14 mouse cellular contexts compared by ENCODE assay signal in genomic region chr14:22183195-22183594, GRCm38 (mm10).
DNase-seq lines count a peak whose midpoint lies in the region; ATAC-seq lines count a peak whose summit lies in the region.
"Had no signal": no experiment of that assay in that cellular context is flagged by ENCODE, and none has a peak within 500 bp of the region (broad histone marks: within the 10 kb centered on the region; RNA-seq: fewer than 3 reads in every experiment).

No protein-coding gene starts in this region.

- H3K27ac ChIP-seq in liver, embryonic 11.5 days (ENCODE audit: low read depth, low read length), result no peak overlapping the region
- H3K27ac ChIP-seq: hindbrain, embryonic 12.5 days; limb, embryonic 10.5 days; midbrain, embryonic 15.5 days had no signal

- no peaks in the 10 kb centered on the region for H3K36me3 ChIP-seq in liver, embryonic 11.5 days (ENCODE audit: control insufficient read depth, insufficient read depth, low read length)
- H3K36me3 ChIP-seq: hindbrain, embryonic 12.5 days; limb, embryonic 10.5 days; midbrain, embryonic 15.5 days had no signal

- peak; percentile 10 for DNase-seq in liver
- DNase-seq in liver, embryonic 11.5 days (ENCODE audit: low spot score), result no peak
- peak; percentile 12 for DNase-seq in induced T-regulatory cell, adult 2 months (ENCODE audit: low read depth)
- peak; percentile 53 for DNase-seq in naive thymus-derived CD4-positive, alpha-beta T cell, adult 2 months (ENCODE audit: low read depth)
- DNase-seq in left cerebral cortex, adult 18-20 months (ENCODE audit: low spot score in 2 of 2), result no peak
- DNase-seq in c-Kit-positive CD71-positive TER-119-positive erythroid progenitor cells, embryonic 14.5 days (ENCODE audit: low spot score), result no peak
- DNase-seq in left cerebral cortex, postnatal 36 days (ENCODE audit: low spot score in 2 of 2), result no peak
- DNase-seq in right cerebral cortex, postnatal 25 days, result no peak
- DNase-seq: cerebellum, adult 9-11 months; heart, adult 18-20 months; kidney, adult 8-10 months had no signal

- intact Hi-C loops in left cerebral cortex, postnatal 36 days (cut with DNase I), result no loop called here

- 31% methylated on average over 3 of the region's 3 CpGs for WGBS in liver, embryonic 11.5 days

- H3K4me1 ChIP-seq in liver, embryonic 11.5 days (replicated peaks; ENCODE audit: control insufficient read depth, insufficient read depth, low read length), result no peaks in the 10 kb centered on the region
- H3K4me1 ChIP-seq: hindbrain, embryonic 12.5 days; midbrain, embryonic 15.5 days had no signal

- H3K4me2 ChIP-seq in liver, embryonic 11.5 days, result no peak overlapping the region
- H3K4me2 ChIP-seq: hindbrain, embryonic 12.5 days; midbrain, embryonic 15.5 days had no signal

- no peak for ATAC-seq in liver, embryonic 11.5 days (replicated peaks; ENCODE audit: low FRiP score)
- ATAC-seq: midbrain, embryonic 15.5 days had no signal

- H3K4me3 ChIP-seq in liver, embryonic 11.5 days (ENCODE audit: low read depth, low read length), result no peak overlapping the region
- H3K4me3 ChIP-seq: hindbrain, embryonic 12.5 days; limb, embryonic 10.5 days; midbrain, embryonic 15.5 days had no signal

- no peaks in the 10 kb centered on the region for H3K27me3 ChIP-seq in liver, embryonic 11.5 days (replicated peaks; ENCODE audit: control insufficient read depth, insufficient read depth, low read length)
- H3K27me3 ChIP-seq: hindbrain, embryonic 12.5 days; midbrain, embryonic 15.5 days had no signal

- H3K9ac ChIP-seq in liver, embryonic 11.5 days (ENCODE audit: low read depth, low read length), result no peak overlapping the region
- H3K9ac ChIP-seq: hindbrain, embryonic 12.5 days; midbrain, embryonic 15.5 days had no signal

- H3K9me3 ChIP-seq in liver, embryonic 11.5 days (ENCODE audit: control insufficient read depth, low read length), result no peaks in the 10 kb centered on the region
- H3K9me3 ChIP-seq: hindbrain, embryonic 12.5 days; limb, embryonic 10.5 days; midbrain, embryonic 15.5 days had no signal

Comparison
In these comparisons a context has a peak if more than half of its experiments do, and no peak if none do; other contexts are left out.
1. DNase-seq: peak in liver (single experiment), induced T-regulatory cell, adult 2 months (single experiment) and naive thymus-derived CD4-positive, alpha-beta T cell, adult 2 months (single experiment); none in liver, embryonic 11.5 days (single experiment), left cerebral cortex, adult 18-20 months (0 of 2), c-Kit-positive CD71-positive TER-119-positive erythroid progenitor cells, embryonic 14.5 days (single experiment), left cerebral cortex, postnatal 36 days (0 of 2) and right cerebral cortex, postnatal 25 days (single experiment).